Mouse (Mus musculus): ENCODE data around the gene Gm8206. TPM values are rescaled to one million over a fixed set of nuclear protein-coding genes. Genes with fewer than 3 reads are reported as not detected.
"Not testable (repeated sequence)": the region's sequence is repeated elsewhere in the genome, so short reads cannot be mapped to it uniquely, and the experiment has no call there.

Gene Gm8206
- 0.34 and 1.2 TPM in 2 replicates for polyA plus RNA-seq (2014; fragmentation: Nextera tagmentation; extraction: Ambion mirVana)

- not testable (repeated sequence) for H3K4me1 ChIP-seq (ENCODE audit: insufficient read depth)
Measured at GRCm38 (mm10) chr14:6093842-6094241, at the start of gene Gm8206. Gene Gm8206, minus strand, starts transcription at chr14:6093942.

GRCm38 (mm10) chr14:6125707-6126106, 32.0 kb upstream of the Gm8206 start, which contains the start of gene Gm3476:
Gene Gm3476, minus strand, starts transcription at chr14:6125807.
- not testable (repeated sequence) for H3K27ac ChIP-seq (ENCODE audit: low read depth); H3K4me1 ChIP-seq (ENCODE audit: insufficient read depth); DNase-seq; ATAC-seq (ENCODE audit: insufficient read depth); H3K4me2 ChIP-seq; H3K27me3 ChIP-seq (ENCODE audit: insufficient read depth, low read length); H3K4me3 ChIP-seq (ENCODE audit: low read depth, low read length); H3K9ac ChIP-seq; H3K36me3 ChIP-seq (ENCODE audit: insufficient read depth); H3K9me3 ChIP-seq (ENCODE audit: low read depth, low read length)
- WGBS: no CpG with 5 or more reads among the region's 1 CpGs

More at GRCm38 (mm10) chr14:6093842-6094241, at the start of gene Gm8206:
- WGBS: 71% methylated on average over 2 of the region's 3 CpGs
- ATAC-seq (ENCODE audit: insufficient read depth); H3K27me3 ChIP-seq (ENCODE audit: insufficient read depth, low read length); H3K4me2 ChIP-seq; H3K9ac ChIP-seq; H3K9me3 ChIP-seq (ENCODE audit: low read depth, low read length); H3K36me3 ChIP-seq (ENCODE audit: insufficient read depth); H3K4me3 ChIP-seq (ENCODE audit: low read depth, low read length); DNase-seq; H3K27ac ChIP-seq (ENCODE audit: low read depth): not testable (repeated sequence)

- WGBS: 0% methylated on average over 20 of the region's 51 CpGs
- H3K27ac ChIP-seq (ENCODE audit: low read depth); H3K4me1 ChIP-seq (ENCODE audit: insufficient read depth); H3K9ac ChIP-seq; H3K27me3 ChIP-seq (ENCODE audit: insufficient read depth, low read length); H3K36me3 ChIP-seq (ENCODE audit: insufficient read depth); H3K9me3 ChIP-seq (ENCODE audit: low read depth, low read length): not testable (repeated sequence)
- peak; percentile 67 for TF ChIP-seq CTCF (IDR thresholded peaks at IDR 0.05; ENCODE audit: low read depth)
- ATAC-seq (ENCODE audit: insufficient read depth): peak; percentile 97
- DNase-seq: peak; percentile 81
- Histone ChIP-seq H3K4me3 (ENCODE audit: low read depth, low read length) (peak within 1 kb of the TSS; percentile 29), H3K4me2 (peak within 1 kb of the TSS; percentile 51)
Measured at GRCm38 (mm10) chr14:6108272-6108925, 14.7 kb upstream of the Gm8206 start, which contains the start of gene Gm3468. Gene Gm3468, minus strand, starts transcription at chr14:6108665.

- H3K9me3 ChIP-seq (ENCODE audit: low read depth, low read length); H3K4me1 ChIP-seq (ENCODE audit: insufficient read depth); H3K4me3 ChIP-seq (ENCODE audit: low read depth, low read length); H3K27me3 ChIP-seq (ENCODE audit: insufficient read depth, low read length); H3K9ac ChIP-seq; H3K27ac ChIP-seq (ENCODE audit: low read depth); ATAC-seq (ENCODE audit: insufficient read depth); H3K36me3 ChIP-seq (ENCODE audit: insufficient read depth): not testable (repeated sequence)
- 8% methylated on average over 8 of the region's 9 CpGs for WGBS
- DNase-seq: peak; percentile 4
- peak; percentile 30 for TF ChIP-seq CTCF (IDR thresholded peaks at IDR 0.05; ENCODE audit: low read depth)
- peak overlapping the region; percentile 51 for H3K4me2 ChIP-seq
Measured at GRCm38 (mm10) chr14:6107500-6107899, 13.8 kb upstream of the Gm8206 start.

- DNase-seq; H3K9ac ChIP-seq; H3K4me2 ChIP-seq; H3K4me1 ChIP-seq (ENCODE audit: insufficient read depth); H3K4me3 ChIP-seq (ENCODE audit: low read depth, low read length); H3K27me3 ChIP-seq (ENCODE audit: insufficient read depth, low read length); H3K9me3 ChIP-seq (ENCODE audit: low read depth, low read length); H3K27ac ChIP-seq (ENCODE audit: low read depth); ATAC-seq (ENCODE audit: insufficient read depth); H3K36me3 ChIP-seq (ENCODE audit: insufficient read depth): not testable (repeated sequence)
- WGBS: 78% methylated on average over 2 of the region's 4 CpGs
Measured at GRCm38 (mm10) chr14:6058167-6058566, 35.6 kb downstream of the Gm8206 start, which contains the start of gene Gm6337. Gene Gm6337, minus strand, starts transcription at chr14:6058267.

- not testable (repeated sequence) for H3K9ac ChIP-seq; H3K4me3 ChIP-seq (ENCODE audit: low read depth, low read length); H3K27ac ChIP-seq (ENCODE audit: low read depth); H3K36me3 ChIP-seq (ENCODE audit: insufficient read depth); ATAC-seq (ENCODE audit: insufficient read depth); DNase-seq; H3K4me2 ChIP-seq; H3K9me3 ChIP-seq (ENCODE audit: low read depth, low read length); H3K27me3 ChIP-seq (ENCODE audit: insufficient read depth, low read length); H3K4me1 ChIP-seq (ENCODE audit: insufficient read depth)
- WGBS: 67% methylated on average over 5 of the region's 7 CpGs
Measured at GRCm38 (mm10) chr14:5987136-5987535, 106.6 kb downstream of the Gm8206 start.

- H3K4me2 ChIP-seq; H3K36me3 ChIP-seq (ENCODE audit: insufficient read depth); ATAC-seq (ENCODE audit: insufficient read depth); H3K27me3 ChIP-seq (ENCODE audit: insufficient read depth, low read length); DNase-seq; H3K4me1 ChIP-seq (ENCODE audit: insufficient read depth); H3K27ac ChIP-seq (ENCODE audit: low read depth); H3K9me3 ChIP-seq (ENCODE audit: low read depth, low read length); H3K9ac ChIP-seq; H3K4me3 ChIP-seq (ENCODE audit: low read depth, low read length): not testable (repeated sequence)
- 13% methylated on average over 1 of the region's 2 CpGs for WGBS
Measured at GRCm38 (mm10) chr14:5979037-5979436, 114.7 kb downstream of the Gm8206 start, which contains the start of gene Gm3453. Gene Gm3453, minus strand, starts transcription at chr14:5979137.

Other genes with a start within 250 kb of the Gm8206 start
- 0.15 and 0.28 TPM in 2 replicates for gene Gm8237, start 213.6 kb downstream of the Gm8206 start, polyA plus RNA-seq (2014; fragmentation: Nextera tagmentation; extraction: Ambion mirVana)
- 0.46 and 0.62 TPM in 2 replicates for gene Gm3248, start 132.2 kb downstream of the Gm8206 start, polyA plus RNA-seq (2014; fragmentation: Nextera tagmentation; extraction: Ambion mirVana)
- gene Gm3453, start 114.8 kb downstream of the Gm8206 start, polyA plus RNA-seq (2014; fragmentation: Nextera tagmentation; extraction: Ambion mirVana): not detected in 2 replicates
- not detected in 2 replicates for gene Gm6337, start 35.7 kb downstream of the Gm8206 start, polyA plus RNA-seq (2014; fragmentation: Nextera tagmentation; extraction: Ambion mirVana)
- 2.6 TPM in 2 replicates for gene Gm3468, start 14.7 kb upstream of the Gm8206 start, polyA plus RNA-seq (2014; fragmentation: Nextera tagmentation; extraction: Ambion mirVana)
- gene Gm3476, start 31.9 kb upstream of the Gm8206 start, polyA plus RNA-seq (2014; fragmentation: Nextera tagmentation; extraction: Ambion mirVana): not detected in 2 replicates
- not detected in 2 replicates for gene Gm21560, start 125.3 kb upstream of the Gm8206 start, polyA plus RNA-seq (2014; fragmentation: Nextera tagmentation; extraction: Ambion mirVana)
- gene Gm3411, start 193.3 kb upstream of the Gm8206 start, polyA plus RNA-seq (2014; fragmentation: Nextera tagmentation; extraction: Ambion mirVana): 1.2 and 1.4 TPM in 2 replicates
- gene Gm21103, start 210.9 kb upstream of the Gm8206 start, polyA plus RNA-seq (2014; fragmentation: Nextera tagmentation; extraction: Ambion mirVana): not detected in 2 replicates
- not detected in 2 replicates for gene Gm3618, start 249.7 kb upstream of the Gm8206 start, polyA plus RNA-seq (2014; fragmentation: Nextera tagmentation; extraction: Ambion mirVana)

Measured in lung, embryonic 14.5 days (tissue).